Mouse (Mus musculus) midbrain, postnatal 0 days (tissue): Measurements from ENCODE around the gene Dars2. TPM values are rescaled to one million over a fixed set of nuclear protein-coding genes. Genes with fewer than 3 reads are reported as not detected.

ENCODE experiments used
- ATAC-seq: fragments of 200-750 bp; cut with Nextera tagmentation; 2 replicates; pipeline ENCODE4 v1.8.0; 2017; ENCODE audit warnings: moderate number of reproducible peaks, mild to moderate bottlenecking, moderate TSS enrichment, moderate library complexity; ENCODE audit not compliant: low FRiP score
- DNase-seq: peaks from one replicate; pipeline ENCODE4 v3.0.0-alpha.2; 2015; ENCODE audit warnings: low spot score
- H3K27ac ChIP-seq: fragments of 300-500 bp; sonication (generic); 2 replicates; pipeline ENCODE4 v1.5.1; 2014; ENCODE audit warnings: low read depth, mild to moderate bottlenecking, low read length, mixed read lengths
- H3K27me3 ChIP-seq: fragments of 300-500 bp; sonication (generic); 2 replicates; pipeline ENCODE4 v1.6.1; 2014; ENCODE audit warnings: low read length, control low read depth, mixed read lengths; ENCODE audit not compliant: insufficient read depth
- H3K36me3 ChIP-seq: fragments of 300-500 bp; sonication (generic); 2 replicates; pipeline ENCODE4 v1.6.1; 2014; ENCODE audit warnings: low read length, control low read depth, mixed read lengths; ENCODE audit not compliant: insufficient read depth
- H3K4me1 ChIP-seq: fragments of 300-500 bp; sonication (generic); 2 replicates; pipeline ENCODE4 v1.6.1; 2014; ENCODE audit warnings: mild to moderate bottlenecking, control low read depth, antibody characterized with exemption, low read length, mixed read lengths; ENCODE audit not compliant: insufficient read depth
- H3K4me2 ChIP-seq: fragments of 300-500 bp; sonication (generic); 2 replicates; pipeline ENCODE4 v1.6.1; 2014; ENCODE audit warnings: low read depth, mild to moderate bottlenecking, low read length, mixed read lengths; ENCODE audit not compliant: poor library complexity, severe bottlenecking
- H3K4me3 ChIP-seq: fragments of 300-500 bp; sonication (generic); 2 replicates; pipeline ENCODE4 v1.5.1; 2014; ENCODE audit warnings: low read depth, mild to moderate bottlenecking, low read length, moderate library complexity
- H3K9ac ChIP-seq: fragments of 300-500 bp; sonication (generic); replicated peaks from 2 replicates; pipeline ENCODE4 v1.6.1; 2014; ENCODE audit warnings: mild to moderate bottlenecking, low read length, moderate library complexity, mixed read lengths; ENCODE audit not compliant: poor library complexity, severe bottlenecking
- H3K9me3 ChIP-seq: fragments of 300-500 bp; sonication (generic); 2 replicates; pipeline ENCODE4 v1.6.1; 2016; ENCODE audit warnings: low read length, control low read depth
- CTCF ChIP-seq: IDR thresholded peaks from 2 replicates; pipeline ENCODE4 v1.5.1; 2016; ENCODE audit warnings: antibody characterized with exemption, mild to moderate bottlenecking
- WGBS: fragments of 180-500 bp; shearing (Covaris S2); extraction: QIAGEN DNeasy Blood & Tissue Kit; methylation state at CpG from one replicate; pipeline ENCODE4 v1.1.7; 2014; 5-methylcytosine and 5-hydroxymethylcytosine counted together
- polyA plus RNA-seq: library from polyadenylated mRNA; unstranded; fragments of >200 nt; fragmentation: Nextera tagmentation; extraction: Ambion mirVana; gene quantifications from 2 replicates; pipeline ENCODE4 v1.2.1, GENCODE M21; 2015
- total RNA-seq: library from RNA; depleted of rRNA; stranded (reverse); fragments of >200 nt; gene quantifications from 2 replicates; pipeline ENCODE4 v1.2.3, GENCODE M21; 2014

Gene Dars2
- total and polyA plus RNA-seq, 2 experiments from 2014 or later, result 14.6 to 19.6 TPM

DNA sequence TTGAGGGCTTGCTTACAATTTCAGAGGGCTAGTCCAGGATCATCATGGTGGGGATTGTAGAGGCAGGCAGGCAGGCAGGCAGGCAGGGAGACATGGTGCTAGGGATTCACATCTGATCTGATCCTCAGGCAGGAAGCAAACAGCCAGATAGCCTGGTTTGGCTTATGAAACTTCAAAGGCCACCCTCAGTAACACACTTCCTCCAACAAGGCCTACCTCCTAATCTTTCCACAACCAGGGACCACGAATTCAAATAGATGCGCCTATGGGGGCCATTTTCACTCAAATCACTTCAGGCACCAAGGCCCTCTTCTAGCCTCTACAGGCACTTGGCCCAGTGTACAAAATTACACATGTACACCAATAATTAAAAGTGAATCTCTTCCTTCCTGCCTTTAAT is 43.3 kb downstream of the Dars2 start:
- Histone ChIP-seq H3K4me3 (no peak overlapping the region), H3K36me3 (peaks cover 24% of the 10 kb centered on the region; the same call in 1 of the 2 replicates), H3K27ac (no peak overlapping the region), H3K4me1 (no peaks in the 10 kb centered on the region), H3K27me3 (no peaks in the 10 kb centered on the region), H3K9me3 (no peaks in the 10 kb centered on the region), H3K9ac (no peak overlapping the region), H3K4me2 (no peak overlapping the region)
- WGBS, result 87% methylated on average over 2 of the region's 2 CpGs
- ATAC-seq, result no peak
- DNase-seq, result no peak
- no peak for TF ChIP-seq CTCF

GRCm38 (mm10) chr1:161025410-161026210 is 44.8 kb downstream of the Dars2 start:
- no peak overlapping the region for H3K4me3 ChIP-seq
- DNase-seq (no peak), ATAC-seq (no peak)
- H3K4me1 ChIP-seq, result no peaks in the 10 kb centered on the region
- H3K9me3 ChIP-seq, result no peaks in the 10 kb centered on the region
- TF ChIP-seq CTCF, result no peak
- no peak overlapping the region for H3K9ac ChIP-seq
- WGBS, result 88% methylated on average over 5 of the region's 5 CpGs
- no peak overlapping the region for H3K4me2 ChIP-seq
- H3K27ac ChIP-seq, result no peak overlapping the region
- H3K27me3 ChIP-seq, result no peaks in the 10 kb centered on the region
- H3K36me3 ChIP-seq, result peaks cover 19% of the 10 kb centered on the region; the same call in 1 of the 2 replicates

GRCm38 (mm10) chr1:161020051-161020450 is 50.4 kb downstream of the Dars2 start:
- H3K27me3 ChIP-seq, result no peaks in the 10 kb centered on the region
- no peak overlapping the region for H3K9ac ChIP-seq
- 97% methylated on average over 14 of the region's 14 CpGs for WGBS
- DNase-seq (no peak), ATAC-seq (no peak)
- no peaks in the 10 kb centered on the region for H3K4me1 ChIP-seq
- TF ChIP-seq CTCF, result no peak
- H3K36me3 ChIP-seq, result peaks cover 26% of the 10 kb centered on the region
- H3K27ac ChIP-seq, result no peak overlapping the region
- no peaks in the 10 kb centered on the region for H3K9me3 ChIP-seq
- no peak overlapping the region for H3K4me3 ChIP-seq
- no peak overlapping the region for H3K4me2 ChIP-seq

- Histone ChIP-seq H3K4me2 (no peak overlapping the region), H3K9ac (no peak overlapping the region), H3K9me3 (no peaks in the 10 kb centered on the region), H3K36me3 (peaks cover 28% of the 10 kb centered on the region), H3K27ac (no peak overlapping the region), H3K4me1 (no peaks in the 10 kb centered on the region), H3K4me3 (no peak overlapping the region), H3K27me3 (no peaks in the 10 kb centered on the region)
- no peak for TF ChIP-seq CTCF
- 95% methylated on average over 2 of the region's 2 CpGs for WGBS
- ATAC-seq (no peak), DNase-seq (no peak)
Measured at GRCm38 (mm10) chr1:161016378-161016777, 54.1 kb downstream of the Dars2 start.

- WGBS, result 92% methylated on average over 4 of the region's 4 CpGs
- TF ChIP-seq CTCF, result no peak
- Histone ChIP-seq H3K4me2 (no peak overlapping the region), H3K27me3 (no peaks in the 10 kb centered on the region), H3K27ac (no peak overlapping the region), H3K4me3 (no peak overlapping the region), H3K9me3 (no peaks in the 10 kb centered on the region), H3K9ac (no peak overlapping the region), H3K4me1 (no peaks in the 10 kb centered on the region), H3K36me3 (peaks cover 2% of the 10 kb centered on the region; the same call in 1 of the 2 replicates)
- ATAC-seq (no peak), DNase-seq (no peak)
Measured at GRCm38 (mm10) chr1:161010436-161010835, 60.0 kb downstream of the Dars2 start.

- DNase-seq, result no peak
- no peak overlapping the region for H3K4me3 ChIP-seq
- peaks cover 4% of the 10 kb centered on the region; the same call in 1 of the 2 replicates for H3K36me3 ChIP-seq
- no peak for ATAC-seq
- no peaks in the 10 kb centered on the region for H3K4me1 ChIP-seq
- WGBS, result 92% methylated on average over 2 of the region's 2 CpGs
- TF ChIP-seq CTCF, result no peak
- H3K9ac ChIP-seq, result no peak overlapping the region
- no peak overlapping the region for H3K4me2 ChIP-seq
- no peaks in the 10 kb centered on the region for H3K27me3 ChIP-seq
- H3K9me3 ChIP-seq, result no peaks in the 10 kb centered on the region
- no peak overlapping the region for H3K27ac ChIP-seq
Measured at GRCm38 (mm10) chr1:161008038-161008437, 62.4 kb downstream of the Dars2 start.
